ENCODE assay signal across 21 mouse cellular contexts in the genomic region with DNA sequence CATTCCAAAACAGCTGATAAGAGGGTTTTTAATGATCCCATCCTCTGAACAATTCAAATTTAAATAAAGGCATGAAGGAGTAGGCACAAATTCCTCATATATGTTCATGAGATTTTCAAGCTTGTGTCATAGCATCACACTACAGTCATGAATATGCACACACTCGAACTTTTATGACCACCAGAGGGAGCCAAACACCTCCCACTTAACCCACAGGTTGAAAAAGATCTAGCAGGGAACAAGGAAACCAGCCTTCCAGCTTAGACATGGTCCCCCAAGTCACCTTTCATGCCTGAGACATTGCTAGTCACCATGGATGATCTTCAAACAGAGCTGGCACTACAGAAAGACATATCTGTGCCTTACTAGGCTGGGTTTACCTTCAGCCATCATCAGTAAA. TPM values are rescaled to one million over a fixed set of nuclear protein-coding genes. Genes with fewer than 3 reads are reported as not detected.
A peak's percentile ranks its signal among the peaks of the same experiment; 100 is the strongest.
DNase-seq lines count a peak whose midpoint lies in the region; ATAC-seq and TF ChIP-seq lines count a peak whose summit lies in the region.
"Had no signal": no experiment of that assay in that cellular context is flagged by ENCODE, and none has a peak within 500 bp of the region (broad histone marks: within the 10 kb centered on the region; RNA-seq: fewer than 3 reads in every experiment).

No protein-coding gene starts in this region.

- peak; percentile 68 for TF ChIP-seq CTCF in stomach, postnatal 0 days (IDR thresholded peaks at IDR 0.05; ENCODE audit: low read depth)

- H3K4me1 ChIP-seq in stomach, postnatal 0 days (replicated peaks; ENCODE audit: control insufficient read depth, insufficient read depth): no peaks in the 10 kb centered on the region
- H3K4me1 ChIP-seq: neural tube, embryonic 13.5 days had no signal

- no peak overlapping the region for H3K4me2 ChIP-seq in stomach, postnatal 0 days (replicated peaks; ENCODE audit: low read depth)
- H3K4me2 ChIP-seq: heart, embryonic 11.5 days; neural tube, embryonic 13.5 days had no signal

- no peaks in the 10 kb centered on the region for H3K9me3 ChIP-seq in stomach, postnatal 0 days (ENCODE audit: control insufficient read depth, low read length)

- no peak overlapping the region for H3K4me3 ChIP-seq in stomach, postnatal 0 days (ENCODE audit: low read depth, low read length)
- H3K4me3 ChIP-seq: neural tube, embryonic 13.5 days had no signal

- DNase-seq in kidney, adult 9 months: peak; percentile 24
- DNase-seq in kidney, postnatal 14 days: no peak
- peak; percentile 1 for DNase-seq in right cerebral cortex, adult 18-20 months
- DNase-seq in right cerebral cortex, adult 2 months (ENCODE audit: low spot score in 2 of 2): no peak
- peak; percentile 23 for DNase-seq in brain, adult 2 months (ENCODE audit: low read depth, low spot score)
- peak; percentile 20 for DNase-seq in stomach, postnatal 0 days (ENCODE audit: low spot score)
- DNase-seq in testis, postnatal 14 days (ENCODE audit: low spot score): no peak
- DNase-seq: cerebellum, adult 11-12 months; forebrain, postnatal 0 days; gastrocnemius, postnatal 10 days; lung, adult 2 months; thymus, postnatal 36 days had no signal

- H3K27ac ChIP-seq in stomach, postnatal 0 days (replicated peaks): no peak overlapping the region
- H3K27ac ChIP-seq: hindbrain, postnatal 0 days; neural tube, embryonic 13.5 days had no signal

- ATAC-seq in stomach, postnatal 0 days (ENCODE audit: low FRiP score, low TSS enrichment): no peak
- ATAC-seq: activated CD4-positive, CD25-positive, alpha-beta regulatory T cell, adult 4 months; forebrain, postnatal 0 days; hindbrain, postnatal 0 days had no signal

- H3K36me3 ChIP-seq in stomach, postnatal 0 days (ENCODE audit: control insufficient read depth, insufficient read depth, low read length): no peaks in the 10 kb centered on the region
- H3K36me3 ChIP-seq: neural tube, embryonic 13.5 days had no signal

- no peak for TF ChIP-seq EP300 in stomach, postnatal 0 days (optimal IDR thresholded peaks at IDR 0.05)

- 0% methylated on average over 1 of the region's 1 CpGs for WGBS in stomach, postnatal 0 days

- H3K9ac ChIP-seq in stomach, postnatal 0 days (ENCODE audit: low read length): no peak overlapping the region
- H3K9ac ChIP-seq: forebrain, postnatal 0 days; neural tube, embryonic 13.5 days had no signal

- no peaks in the 10 kb centered on the region for H3K27me3 ChIP-seq in stomach, postnatal 0 days (ENCODE audit: control insufficient read depth, insufficient read depth, low read length)
- H3K27me3 ChIP-seq: neural tube, embryonic 13.5 days had no signal

RNA-seq across cellular contexts. Expression of a gene that starts 16.0 kb away (rescaled TPM):
- polyA plus RNA-seq in stomach, postnatal 0 days (2015; fragmentation: Nextera tagmentation; extraction: Ambion mirVana): 0.10 and 0.15 TPM in 2 replicates
- polyA plus RNA-seq: activated CD4-positive, CD25-positive, alpha-beta regulatory T cell, adult 4 months; brain, embryonic 14.5 days; embryonic facial prominence, embryonic 11.5 days; forebrain, postnatal 0 days; heart, embryonic 11.5 days; hindbrain, postnatal 0 days; large intestine, adult 2 months; limb, embryonic 11.5 days; lung, adult 2 months; neural tube, embryonic 13.5 days; stomach, embryonic 14.5 days had no signal

Comparison
In these comparisons a context has a peak if more than half of its experiments do, and no peak if none do; other contexts are left out.
1. DNase-seq: peak in kidney, adult 9 months (single experiment), right cerebral cortex, adult 18-20 months (single experiment), brain, adult 2 months (single experiment) and stomach, postnatal 0 days (single experiment); none in kidney, postnatal 14 days (single experiment), right cerebral cortex, adult 2 months (0 of 2) and testis, postnatal 14 days (single experiment).